Mouse (Mus musculus): ENCODE measurements around the gene Os9. TPM values are rescaled to one million over a fixed set of nuclear protein-coding genes. Genes with fewer than 3 reads are reported as not detected.
A peak's percentile ranks its signal among the peaks of the same experiment; 100 is the strongest.

Os9 gene
- total and polyA plus RNA-seq, 3 experiments: 42.4 to 60.4 TPM; not detected in 1

DNA sequence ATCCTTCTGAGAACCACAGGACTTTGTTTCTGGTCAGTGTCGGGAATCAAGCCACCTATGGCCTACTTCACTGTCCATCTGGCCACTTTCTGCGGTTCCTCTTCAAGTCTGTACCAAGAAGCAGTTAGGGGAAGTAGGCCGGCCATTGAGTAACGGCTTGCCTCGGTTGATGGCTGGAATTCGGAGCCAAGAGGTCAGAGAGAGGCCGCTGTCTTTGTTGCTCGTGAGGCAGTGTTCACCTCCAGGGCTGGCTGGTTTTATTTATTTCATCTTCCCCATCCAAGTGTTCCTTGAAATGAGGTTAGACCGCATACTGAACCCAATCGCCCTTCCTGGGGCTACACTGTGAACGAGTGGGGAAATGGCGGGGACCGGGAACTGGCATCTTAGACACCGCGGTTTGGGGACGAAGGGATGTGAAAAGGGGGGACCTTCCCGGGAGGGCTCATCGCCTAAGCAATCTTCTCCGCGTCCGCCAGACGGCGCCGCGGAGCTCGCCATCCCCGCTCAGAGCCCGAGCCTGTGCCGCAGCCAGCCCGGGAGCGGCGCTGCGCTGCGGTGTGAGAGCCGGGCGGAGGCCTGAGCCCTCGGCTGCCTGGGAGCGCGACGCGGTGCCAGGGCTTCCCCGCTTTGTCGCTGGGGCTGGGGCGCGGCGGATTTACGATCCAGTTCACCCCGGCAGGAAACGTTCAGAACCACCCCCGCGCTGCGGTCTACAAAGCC lies 43.9 kb upstream of the Os9 start, which contains the start of gene B4galnt1:
Gene B4galnt1 (plus strand): TSS at position 595 of the 723 bp plus-strand sequence.
- H3K4me1 ChIP-seq (ENCODE audit: control insufficient read depth in 1 of 2, insufficient read depth in 2 of 2, low read length in 2 of 2): peaks cover 2 to 19% of the 10 kb centered on the region in 2 experiments; a peak in 3 of 4 replicates
- DNase-seq (ENCODE audit: low read depth, low spot score): peak; percentile 90
- TF ChIP-seq MEF2A (IDR thresholded peaks at IDR 0.05; ENCODE audit: extremely low read depth, insufficient replicate concordance, low read depth, low read length, poor library complexity, severe bottlenecking): no peak
- TF ChIP-seq E2F4 (IDR thresholded peaks at IDR 0.05; ENCODE audit: borderline replicate concordance, low read depth, low read length): no peak
- TF ChIP-seq SMC3 (IDR thresholded peaks at IDR 0.05; ENCODE audit: low read depth, low read length): peak; percentile 85
- TF ChIP-seq JUND (IDR thresholded peaks at IDR 0.05; ENCODE audit: low read depth, low read length): no peak
- TF ChIP-seq POLR2AphosphoS5 (IDR thresholded peaks at IDR 0.05; ENCODE audit: borderline replicate concordance, low read depth, low read length): no peak
- no peak for TF ChIP-seq GATA1 (IDR thresholded peaks at IDR 0.05; ENCODE audit: low read depth, low read length)
- TF ChIP-seq EP300 (IDR thresholded peaks at IDR 0.05; ENCODE audit: low read depth in 1 of 2, low read length in 2 of 2): peak in 1 of 2 experiments; percentile 12; a peak in 1 of 4 replicates
- no peak for TF ChIP-seq ZMIZ1 (IDR thresholded peaks at IDR 0.05; ENCODE audit: low read depth, low read length)
- no peak for TF ChIP-seq BHLHE40 (IDR thresholded peaks at IDR 0.05; ENCODE audit: borderline replicate concordance, low read depth, low read length)
- TF ChIP-seq MYB (IDR thresholded peaks at IDR 0.05; ENCODE audit: low read depth, low read length): peak; percentile 22; the same call in 1 of the 2 replicates
- TF ChIP-seq GABPA (IDR thresholded peaks at IDR 0.05; ENCODE audit: low read depth, low read length): no peak
- TF ChIP-seq CTCF (IDR thresholded peaks at IDR 0.05 in 2 of 3, conservative IDR thresholded peaks at IDR 0.05 in 1 of 3; ENCODE audit: control insufficient read depth in 1 of 3, insufficient read depth in 1 of 3, low read depth in 2 of 3, low read length in 3 of 3, poor library complexity in 1 of 3, severe bottlenecking in 1 of 3): peak; percentile 89 to 97 (median 91)
- peak; percentile 44; the same call in 1 of the 2 replicates for TF ChIP-seq NELFE (IDR thresholded peaks at IDR 0.05; ENCODE audit: low read depth, low read length)
- no peak for TF ChIP-seq KAT2A (conservative IDR thresholded peaks at IDR 0.05; ENCODE audit: low read depth, low read length)
- TF ChIP-seq MYC (IDR thresholded peaks at IDR 0.05; ENCODE audit: low read depth, low read length): no peak
- no peak for TF ChIP-seq TAL1 (IDR thresholded peaks at IDR 0.05; ENCODE audit: low read length)
- TF ChIP-seq ZKSCAN1 (IDR thresholded peaks at IDR 0.05; ENCODE audit: low read depth, low read length): no peak
- peak; percentile 40; the same call in 1 of the 2 replicates for TF ChIP-seq TCF12 (IDR thresholded peaks at IDR 0.05; ENCODE audit: low read depth, low read length)
- TF ChIP-seq USF2 (IDR thresholded peaks at IDR 0.05; ENCODE audit: borderline replicate concordance in 1 of 2, insufficient read depth in 1 of 2, low read depth in 1 of 2, low read length in 2 of 2): no peak
- TF ChIP-seq CHD2 (IDR thresholded peaks at IDR 0.05; ENCODE audit: low read length): no peak
- TF ChIP-seq TBP (IDR thresholded peaks at IDR 0.05; ENCODE audit: low read depth, low read length): peak; percentile 73
- peak; percentile 40 for TF ChIP-seq RAD21 (IDR thresholded peaks at IDR 0.05; ENCODE audit: low read depth, low read length)
- no peak for TF ChIP-seq USF1 (IDR thresholded peaks at IDR 0.05; ENCODE audit: low read depth, low read length)
- TF ChIP-seq MXI1 (IDR thresholded peaks at IDR 0.05; ENCODE audit: low read depth, low read length): no peak; the same call in 1 of the 2 replicates
- TF ChIP-seq ELF1 (IDR thresholded peaks at IDR 0.05; ENCODE audit: low read depth, low read length): no peak
- TF ChIP-seq ZC3H11A (IDR thresholded peaks at IDR 0.05; ENCODE audit: low read depth, low read length): peak; percentile 63
- 0 out of 2 replicates have a peak, but pooled peaks have one; percentile 4 for TF ChIP-seq ETS1 (IDR thresholded peaks at IDR 0.05; ENCODE audit: low read depth, low read length)
- TF ChIP-seq MAFK (IDR thresholded peaks at IDR 0.05; ENCODE audit: borderline replicate concordance, low read depth, low read length): no peak
- TF ChIP-seq ZNF384 (IDR thresholded peaks at IDR 0.05; ENCODE audit: low read depth, low read length): no peak
- TF ChIP-seq UBTF (IDR thresholded peaks at IDR 0.05; ENCODE audit: borderline replicate concordance, insufficient read depth, low read depth, low read length): peak; percentile 98; the same call in 1 of the 2 replicates
- no peak for TF ChIP-seq SIN3A (IDR thresholded peaks at IDR 0.05; ENCODE audit: low read length)
- no peak for TF ChIP-seq POLR2AphosphoS2 (IDR thresholded peaks at IDR 0.05; ENCODE audit: low read length)
- TF ChIP-seq CHD1 (IDR thresholded peaks at IDR 0.05; ENCODE audit: low read depth, low read length): no peak
- TF ChIP-seq MAX (IDR thresholded peaks at IDR 0.05; ENCODE audit: low read length): peak; percentile 19; the same call in 1 of the 2 replicates
- peak; percentile 66 for TF ChIP-seq MAZ (IDR thresholded peaks at IDR 0.05; ENCODE audit: low read depth, low read length)

More for the DNA sequence above, 43.9 kb upstream of the Os9 start, which contains the start of gene B4galnt1:
- no peaks in the 10 kb centered on the region for H3K27me3 ChIP-seq (ENCODE audit: control insufficient read depth in 1 of 2, insufficient read depth in 2 of 2, low read length in 2 of 2)
- H3K36me3 ChIP-seq (ENCODE audit: control insufficient read depth in 1 of 2, insufficient read depth in 2 of 2, low read length in 2 of 2): peaks cover 2 to 15% of the 10 kb centered on the region in 2 experiments; a peak in 2 of 4 replicates
- peaks cover 26% of the 10 kb centered on the region for H3K79me2 ChIP-seq (ENCODE audit: control insufficient read depth, insufficient read depth, low read length, poor library complexity)
- peak within 1 kb of the TSS; percentile 88 for H3K27ac ChIP-seq (ENCODE audit: control insufficient read depth, low read depth, low read length)
- H3K4me3 ChIP-seq (ENCODE audit: control insufficient read depth in 1 of 2, insufficient read depth in 1 of 2, low read depth in 2 of 2, low read length in 2 of 2): peak within 1 kb of the TSS; percentile 67 to 68
- H3K9ac ChIP-seq (ENCODE audit: control insufficient read depth, low read depth, low read length, poor library complexity, severe bottlenecking): peak within 1 kb of the TSS; percentile 91
- H3K9me3 ChIP-seq (replicated peaks; ENCODE audit: insufficient read depth, low read length): no peaks in the 10 kb centered on the region

All from MEL (cell line).